Mouse (Mus musculus) G1E (cell line): ENCODE results near the gene 2010300C02Rik.

Experiments
- CTCF ChIP-seq: IDR thresholded peaks from 2 replicates; pipeline ENCODE4 v1.5.1; 2012; ENCODE audit warnings: low read depth, low read length, inconsistent platforms, mixed read lengths
- GATA2 ChIP-seq: IDR thresholded peaks from 2 replicates; pipeline ENCODE4 v1.6.1; 2012; ENCODE audit warnings: low read depth, low read length, inconsistent platforms, borderline replicate concordance
- POLR2AphosphoS5 ChIP-seq: IDR thresholded peaks from 2 replicates; pipeline ENCODE4 v1.6.1; 2012; ENCODE audit warnings: low read depth, low read length, inconsistent platforms; ENCODE audit not compliant: insufficient replicate concordance
- TAL1 ChIP-seq: conservative IDR thresholded peaks from 2 replicates; pipeline ENCODE4 v1.6.1; 2012; ENCODE audit warnings: low read depth, low read length, inconsistent platforms, mixed read lengths

DNA sequence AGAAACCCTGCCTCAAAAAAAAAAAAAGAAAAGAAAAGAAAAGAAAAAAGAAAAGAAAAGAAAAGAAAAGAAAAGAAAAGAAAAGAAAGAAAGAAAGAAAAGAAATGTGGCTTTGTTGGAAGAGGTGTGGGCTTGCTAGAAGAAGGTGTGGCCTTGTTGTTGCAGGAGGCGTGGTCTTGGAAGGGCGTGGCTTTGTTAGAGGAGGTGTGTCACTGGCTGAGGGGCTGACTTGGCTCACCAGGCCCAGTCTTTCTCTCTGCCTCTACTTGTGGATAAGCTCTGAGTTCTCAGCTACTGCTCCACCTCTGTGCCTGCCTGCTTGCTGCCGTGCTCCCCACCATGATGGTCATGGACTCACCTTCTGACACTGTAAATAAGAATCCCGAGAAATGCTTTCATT is 17.2 kb upstream of the 2010300C02Rik start:
- TF ChIP-seq GATA2 = no peak
- no peak for TF ChIP-seq CTCF
- TF ChIP-seq TAL1 = no peak
- no peak for TF ChIP-seq POLR2AphosphoS5
